Mouse (Mus musculus) intestine, embryonic 15.5 days (tissue): Measurements from ENCODE around the gene Nkg7. TPM values are rescaled to one million over a fixed set of nuclear protein-coding genes. Genes with fewer than 3 reads are reported as not detected.

Experiments used
- ATAC-seq: fragments of 200-750 bp; cut with Nextera tagmentation; 2 replicates; pipeline ENCODE4 v1.8.0; 2017; ENCODE audit warnings: moderate TSS enrichment, moderate library complexity
- H3K27ac ChIP-seq: fragments of 300-500 bp; sonication (generic); 2 replicates; pipeline ENCODE4 v1.5.1; 2015; ENCODE audit warnings: mild to moderate bottlenecking, inconsistent platforms
- H3K27me3 ChIP-seq: fragments of 300-500 bp; sonication (generic); replicated peaks from 2 replicates; pipeline ENCODE4 v1.6.1; 2015; ENCODE audit warnings: inconsistent platforms
- H3K36me3 ChIP-seq: fragments of 300-500 bp; sonication (generic); 2 replicates; pipeline ENCODE4 v1.6.1; 2015; ENCODE audit warnings: inconsistent platforms
- H3K4me1 ChIP-seq: fragments of 300-500 bp; sonication (generic); replicated peaks from 2 replicates; pipeline ENCODE4 v1.6.1; 2015; ENCODE audit warnings: inconsistent platforms
- H3K4me2 ChIP-seq: fragments of 300-500 bp; sonication (generic); replicated peaks from 2 replicates; pipeline ENCODE4 v1.6.1; 2015; ENCODE audit warnings: mild to moderate bottlenecking, inconsistent platforms
- H3K4me3 ChIP-seq: fragments of 300-500 bp; sonication (generic); replicated peaks from 2 replicates; pipeline ENCODE4 v1.5.1; 2015; ENCODE audit warnings: inconsistent platforms
- H3K9ac ChIP-seq: fragments of 300-500 bp; sonication (generic); 2 replicates; pipeline ENCODE4 v1.6.1; 2015; ENCODE audit warnings: inconsistent platforms
- H3K9me3 ChIP-seq: fragments of 300-500 bp; sonication (generic); 2 replicates; pipeline ENCODE4 v1.6.1; 2016; ENCODE audit warnings: inconsistent platforms
- WGBS: fragments of 180-500 bp; shearing (Covaris S2); methylation state at CpG from one replicate; pipeline ENCODE4 v1.1.7; 2015; 5-methylcytosine and 5-hydroxymethylcytosine counted together
- polyA plus RNA-seq: library from polyadenylated mRNA; unstranded; fragments of >200 nt; fragmentation: Nextera tagmentation; extraction: Ambion mirVana; gene quantifications from 2 replicates; pipeline ENCODE4 v1.2.1, GENCODE M21; 2015

The Nkg7 gene
- polyA plus RNA-seq, 1 experiment from 2014 or later, result 2.3 TPM

DNA sequence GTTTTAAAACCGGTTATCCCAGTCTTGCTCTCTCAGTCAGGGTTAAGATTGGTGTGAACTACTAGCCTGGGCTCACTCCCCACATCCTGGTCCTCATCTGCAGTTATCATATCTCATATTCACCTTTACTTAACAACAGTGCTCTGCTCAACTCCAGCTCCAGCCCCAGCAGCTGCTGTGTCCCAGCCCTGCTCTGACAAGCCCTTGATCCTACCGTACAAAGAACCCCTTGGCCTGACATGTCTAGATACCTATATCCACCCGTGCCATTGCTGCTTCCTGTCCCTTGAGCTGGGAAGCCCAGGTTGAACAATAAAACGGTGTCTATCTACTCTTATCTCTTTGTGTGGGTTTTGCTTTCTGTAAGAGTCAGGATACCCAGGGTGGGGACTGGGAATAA, 7.4 kb upstream of the Nkg7 start:
- Histone ChIP-seq H3K27me3 (no peaks in the 10 kb centered on the region), H3K27ac (no peak overlapping the region), H3K36me3 (no peaks in the 10 kb centered on the region), H3K4me3 (no peak overlapping the region), H3K4me2 (no peak overlapping the region), H3K4me1 (no peaks in the 10 kb centered on the region), H3K9me3 (no peaks in the 10 kb centered on the region), H3K9ac (no peak overlapping the region)
- 40% methylated on average over 4 of the region's 4 CpGs for WGBS
- ATAC-seq, result peak; percentile 75

DNA sequence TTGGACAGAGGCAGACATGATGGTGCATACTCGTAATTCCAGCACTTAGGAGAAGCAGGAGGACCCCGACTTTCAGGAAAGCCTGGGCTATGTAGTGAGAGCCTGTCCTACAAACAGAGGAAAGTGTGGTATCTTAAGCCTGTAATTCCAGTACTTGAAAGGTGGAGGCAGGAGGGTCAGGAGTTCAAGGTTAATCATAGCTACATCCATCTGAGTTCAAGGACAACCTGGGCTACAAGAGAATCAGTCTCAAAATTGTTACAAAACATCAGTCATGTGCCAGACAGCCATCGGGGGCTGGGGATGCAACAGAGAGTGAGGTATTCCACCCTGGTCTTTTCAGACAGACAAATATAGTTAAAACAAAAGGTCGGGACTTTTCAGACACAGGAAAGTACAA, 4.0 kb upstream of the Nkg7 start:
- Histone ChIP-seq H3K4me1 (no peaks in the 10 kb centered on the region), H3K27ac (no peak overlapping the region), H3K9ac (no peak overlapping the region), H3K9me3 (no peaks in the 10 kb centered on the region), H3K4me3 (no peak overlapping the region), H3K36me3 (no peaks in the 10 kb centered on the region), H3K27me3 (no peaks in the 10 kb centered on the region), H3K4me2 (no peak overlapping the region)
- 76% methylated on average over 4 of the region's 4 CpGs for WGBS
- ATAC-seq, result no peak

DNA sequence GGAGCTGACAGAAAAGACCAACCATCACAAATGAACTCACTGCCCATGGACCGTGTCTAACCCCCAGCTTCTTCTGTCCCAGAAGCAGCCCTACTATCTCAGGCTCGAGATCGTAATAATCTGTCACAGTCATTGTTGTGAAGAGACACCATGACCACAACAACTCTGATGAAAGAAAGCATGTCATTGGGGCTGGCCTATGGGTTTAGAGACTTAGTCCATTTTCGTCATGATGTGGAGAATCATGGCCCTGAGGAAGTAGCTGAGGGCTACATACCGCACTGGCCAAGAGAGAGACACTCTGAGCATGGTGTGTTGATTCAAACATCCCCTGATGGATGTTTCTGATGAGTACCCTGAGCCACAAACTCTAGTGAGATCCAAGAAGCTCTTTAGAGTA, 2.2 kb upstream of the Nkg7 start:
- H3K9me3 ChIP-seq, result no peaks in the 10 kb centered on the region
- no peak overlapping the region for H3K27ac ChIP-seq
- no peaks in the 10 kb centered on the region for H3K4me1 ChIP-seq
- H3K27me3 ChIP-seq, result no peaks in the 10 kb centered on the region
- H3K36me3 ChIP-seq, result no peaks in the 10 kb centered on the region
- no peak overlapping the region for H3K4me3 ChIP-seq
- ATAC-seq, result no peak
- WGBS, result 86% methylated on average over 5 of the region's 5 CpGs
- H3K9ac ChIP-seq, result no peak overlapping the region
- H3K4me2 ChIP-seq, result no peak overlapping the region

DNA sequence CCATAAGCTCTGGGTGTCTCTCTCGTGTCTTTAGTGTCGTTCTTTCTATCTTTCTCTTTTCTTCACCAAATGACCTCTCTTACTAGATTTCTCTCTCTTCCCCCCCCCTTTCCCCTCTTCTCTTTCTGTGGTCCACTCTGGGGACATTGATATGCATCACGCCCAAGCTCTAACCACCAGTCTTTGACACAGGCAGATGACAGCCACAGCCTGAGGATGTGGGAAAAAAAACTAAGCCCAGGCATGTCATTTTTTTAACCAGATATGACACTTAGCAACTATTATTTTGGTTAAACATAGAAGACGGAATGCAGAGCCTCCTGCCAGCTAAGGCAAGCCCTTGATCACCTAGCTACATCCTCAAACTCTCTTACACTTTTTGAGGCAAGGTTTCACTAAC, 1.7 kb downstream of the Nkg7 start:
- Histone ChIP-seq H3K27me3 (no peaks in the 10 kb centered on the region), H3K27ac (no peak overlapping the region), H3K4me2 (no peak overlapping the region), H3K4me1 (peaks cover 4% of the 10 kb centered on the region; the same call in 1 of the 2 replicates), H3K36me3 (no peaks in the 10 kb centered on the region), H3K9ac (no peak overlapping the region), H3K9me3 (no peaks in the 10 kb centered on the region), H3K4me3 (no peak overlapping the region)
- ATAC-seq, result no peak
- WGBS, result 81% methylated on average over 4 of the region's 4 CpGs

DNA sequence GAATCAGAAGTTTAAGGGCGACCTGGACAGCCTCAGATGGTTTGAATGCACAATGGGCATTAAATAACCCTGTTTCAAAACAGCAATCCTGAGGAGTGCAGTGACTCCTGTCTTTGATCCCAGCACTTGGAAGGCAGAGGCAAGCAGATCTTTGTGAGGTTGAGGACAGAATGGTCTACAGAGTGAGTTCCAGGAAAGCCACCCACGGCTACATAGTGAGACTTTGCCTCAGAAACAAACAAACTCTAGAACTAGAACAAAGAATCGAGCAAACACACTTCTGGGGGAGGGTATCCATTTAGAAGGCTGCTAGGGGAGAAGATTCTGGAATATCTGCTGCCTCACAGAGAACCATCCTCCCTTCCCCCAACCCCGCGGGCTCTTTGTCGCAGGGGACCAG, 3.6 kb downstream of the Nkg7 start, which contains the start of gene Cldnd2:
Gene Cldnd2, plus strand, starts transcription at position 301 of the 400 bp plus-strand sequence.
- no peak within 1 kb of the TSS for H3K9ac ChIP-seq

DNA sequence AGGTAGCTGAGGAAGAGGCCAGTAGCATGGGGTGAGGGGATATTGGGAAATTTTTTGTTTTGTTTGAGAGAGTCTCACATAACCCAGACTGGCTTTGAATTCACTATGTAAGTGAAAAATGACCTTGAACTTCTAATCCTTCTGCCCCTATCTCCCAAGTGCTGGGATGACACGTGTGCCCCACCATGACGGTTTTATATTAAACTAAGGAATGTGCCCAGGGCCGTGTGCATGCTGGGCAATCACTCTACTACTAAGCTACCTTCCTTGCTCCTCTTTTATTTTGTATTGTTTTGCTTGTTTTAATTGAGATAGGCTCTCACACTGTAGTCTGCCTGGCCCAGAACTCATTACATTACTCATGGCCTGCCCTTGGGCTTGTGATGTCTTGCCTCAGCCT, 4.2 kb downstream of the Nkg7 start:
- H3K9ac ChIP-seq, result no peak overlapping the region
- peaks cover 10% of the 10 kb centered on the region for H3K4me1 ChIP-seq

More for the DNA sequence above, 3.6 kb downstream of the Nkg7 start, which contains the start of gene Cldnd2:
- ATAC-seq, result no peak
- Histone ChIP-seq H3K4me3 (no peak within 1 kb of the TSS), H3K27me3 (no peaks in the 10 kb centered on the region), H3K27ac (no peak within 1 kb of the TSS), H3K36me3 (no peaks in the 10 kb centered on the region), H3K4me2 (no peak within 1 kb of the TSS), H3K9me3 (no peaks in the 10 kb centered on the region), H3K4me1 (peaks cover 10% of the 10 kb centered on the region)
- WGBS, result 80% methylated on average over 6 of the region's 6 CpGs

DNA sequence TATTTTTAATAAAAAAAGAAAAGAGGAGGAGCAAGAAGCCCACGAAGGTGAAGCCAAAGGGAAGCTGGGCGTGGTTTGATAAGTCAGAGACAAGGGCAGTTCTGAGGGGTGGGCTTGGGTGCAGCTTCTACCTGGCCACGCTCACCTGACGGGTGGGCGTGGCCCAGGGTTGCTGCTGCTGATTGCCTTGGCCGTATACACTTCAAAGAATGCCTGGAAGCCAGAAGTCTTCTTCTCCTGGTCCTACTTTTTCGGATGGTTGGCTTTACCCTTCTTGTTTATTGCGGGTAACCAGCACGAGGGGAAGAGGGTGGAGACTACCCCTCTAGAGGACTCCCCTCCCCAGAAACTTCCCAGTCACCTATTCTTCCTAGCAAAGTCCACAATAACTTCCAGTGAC, 5.8 kb downstream of the Nkg7 start:
- Histone ChIP-seq H3K4me3 (peak overlapping the region; percentile 51), H3K4me1 (peaks cover 10% of the 10 kb centered on the region), H3K36me3 (no peaks in the 10 kb centered on the region), H3K9me3 (no peaks in the 10 kb centered on the region), H3K27ac (peak overlapping the region; percentile 98), H3K27me3 (no peaks in the 10 kb centered on the region), H3K4me2 (peak overlapping the region; percentile 89), H3K9ac (peak overlapping the region; percentile 66)
- WGBS, result 11% methylated on average over 9 of the region's 9 CpGs
- peak; percentile 9; the same call in 1 of the 2 replicates for ATAC-seq

More for the DNA sequence above, 4.2 kb downstream of the Nkg7 start:
- Histone ChIP-seq H3K4me2 (no peak overlapping the region), H3K36me3 (no peaks in the 10 kb centered on the region), H3K27me3 (no peaks in the 10 kb centered on the region), H3K4me3 (no peak overlapping the region), H3K9me3 (no peaks in the 10 kb centered on the region), H3K27ac (no peak overlapping the region)
- no peak for ATAC-seq
- 70% methylated on average over 3 of the region's 3 CpGs for WGBS

DNA sequence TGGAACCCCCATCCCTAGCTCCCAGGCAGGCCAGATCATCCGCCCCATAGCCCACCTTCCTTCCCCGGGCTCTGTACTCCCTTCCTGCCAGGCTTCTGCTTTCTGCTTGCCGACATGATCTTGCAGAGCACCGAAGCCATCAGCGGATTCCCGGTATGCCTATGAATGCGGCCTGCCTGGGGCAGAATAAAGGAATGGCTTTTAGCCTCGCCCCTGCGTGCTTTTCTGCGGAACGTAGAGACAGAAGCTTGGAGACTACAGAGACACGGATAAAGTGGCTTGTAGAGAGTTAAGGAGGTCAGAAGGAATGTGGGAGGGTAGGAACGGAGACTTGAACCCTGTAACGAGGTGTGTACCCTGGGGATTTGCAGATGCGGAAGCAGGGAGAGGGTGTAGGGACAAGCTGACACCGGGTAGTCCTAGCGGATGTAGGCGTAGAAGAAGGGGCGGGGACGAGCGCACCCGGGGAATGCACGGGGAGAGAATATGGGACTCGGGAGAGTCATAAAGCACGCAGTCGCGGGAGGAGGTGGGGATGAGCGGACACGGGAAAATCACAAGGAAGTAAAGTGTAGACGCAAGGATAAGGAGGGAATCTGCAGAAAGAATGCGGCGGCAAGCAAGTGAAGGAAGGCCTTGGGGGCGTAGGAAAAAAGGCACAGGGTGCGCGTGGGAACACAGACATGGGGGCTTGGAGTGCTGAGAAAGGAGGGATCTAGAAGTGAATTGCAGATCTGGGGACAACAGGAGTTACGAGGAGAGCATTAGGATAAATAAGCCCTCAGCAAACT, 6.4 kb downstream of the Nkg7 start:
- ATAC-seq, result peak; percentile 94
- H3K36me3 ChIP-seq, result no peaks in the 10 kb centered on the region
- peak overlapping the region; percentile 66 for H3K9ac ChIP-seq
- no peaks in the 10 kb centered on the region for H3K9me3 ChIP-seq
- H3K4me2 ChIP-seq, result peak overlapping the region; percentile 89
- H3K4me3 ChIP-seq, result peak overlapping the region; percentile 51
- H3K27ac ChIP-seq, result peak overlapping the region; percentile 98
- peaks cover 10% of the 10 kb centered on the region for H3K4me1 ChIP-seq
- WGBS, result under 1% methylated on average over 36 of the region's 36 CpGs
- no peaks in the 10 kb centered on the region for H3K27me3 ChIP-seq

DNA sequence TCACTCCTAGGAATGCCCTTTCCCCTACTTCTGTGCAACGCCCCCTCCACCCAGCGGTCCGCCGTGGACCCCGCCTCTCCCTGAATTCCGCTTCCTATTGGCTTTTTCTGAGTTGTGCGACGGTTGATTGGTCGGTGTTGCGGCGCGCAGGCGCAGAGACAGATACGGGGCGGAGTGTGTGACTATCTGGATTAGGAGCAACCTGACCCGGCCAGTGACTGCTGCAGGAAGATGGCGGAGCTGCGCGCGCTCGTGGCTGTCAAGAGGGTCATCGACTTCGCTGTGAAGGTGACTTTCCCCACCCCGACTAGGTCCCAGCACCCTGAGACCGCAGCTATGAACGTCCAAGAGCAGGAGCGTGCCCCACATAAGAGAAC, 7.0 kb downstream of the Nkg7 start, which contains the start of the genes Etfb and Gm45233:
Gene Etfb, plus strand, starts transcription at position 167 of the 377 bp plus-strand sequence.
Gene Gm45233, plus strand, starts transcription at position 212 of the 377 bp plus-strand sequence.
- Histone ChIP-seq H3K9ac (peak within 1 kb of the TSS; percentile 66), H3K27ac (peak within 1 kb of the TSS; percentile 98), H3K4me3 (peak within 1 kb of the TSS; percentile 51), H3K9me3 (no peaks in the 10 kb centered on the region), H3K4me2 (peak within 1 kb of the TSS; percentile 89), H3K36me3 (no peaks in the 10 kb centered on the region; the same call in 1 of the 2 replicates), H3K27me3 (no peaks in the 10 kb centered on the region), H3K4me1 (peaks cover 10% of the 10 kb centered on the region)
- whole genome bisulfite sequencing, result 0% methylated on average over 27 of the region's 27 CpGs
- peak; percentile 97 for ATAC-seq

DNA sequence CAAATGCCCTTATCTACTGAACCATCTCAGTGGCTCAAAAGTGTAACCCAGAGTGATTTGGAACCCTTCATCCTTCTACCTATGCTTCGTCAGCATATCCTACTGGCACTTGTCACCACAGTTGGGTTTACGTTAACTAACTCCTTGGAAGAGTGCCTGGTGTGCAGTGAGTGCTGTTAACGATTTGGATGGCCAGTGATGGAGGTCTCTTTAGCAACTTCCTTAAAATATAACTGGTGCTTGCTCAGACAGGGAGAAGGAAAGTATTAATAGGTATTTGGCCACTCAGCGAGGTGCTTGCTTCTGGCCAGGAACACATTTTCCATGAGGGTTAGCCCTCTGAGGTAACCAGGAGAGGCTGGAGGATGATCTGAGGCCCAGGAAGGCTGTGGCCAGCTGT, 10.9 kb downstream of the Nkg7 start:
- no peaks in the 10 kb centered on the region for H3K9me3 ChIP-seq
- H3K36me3 ChIP-seq, result peaks cover 2% of the 10 kb centered on the region; the same call in 1 of the 2 replicates
- ATAC-seq, result no peak
- H3K9ac ChIP-seq, result no peak overlapping the region
- 79% methylated on average over 4 of the region's 4 CpGs for WGBS
- H3K4me1 ChIP-seq, result peaks cover 7% of the 10 kb centered on the region
- no peaks in the 10 kb centered on the region for H3K27me3 ChIP-seq
- no peak overlapping the region for H3K27ac ChIP-seq
- H3K4me2 ChIP-seq, result no peak overlapping the region
- no peak overlapping the region for H3K4me3 ChIP-seq

DNA sequence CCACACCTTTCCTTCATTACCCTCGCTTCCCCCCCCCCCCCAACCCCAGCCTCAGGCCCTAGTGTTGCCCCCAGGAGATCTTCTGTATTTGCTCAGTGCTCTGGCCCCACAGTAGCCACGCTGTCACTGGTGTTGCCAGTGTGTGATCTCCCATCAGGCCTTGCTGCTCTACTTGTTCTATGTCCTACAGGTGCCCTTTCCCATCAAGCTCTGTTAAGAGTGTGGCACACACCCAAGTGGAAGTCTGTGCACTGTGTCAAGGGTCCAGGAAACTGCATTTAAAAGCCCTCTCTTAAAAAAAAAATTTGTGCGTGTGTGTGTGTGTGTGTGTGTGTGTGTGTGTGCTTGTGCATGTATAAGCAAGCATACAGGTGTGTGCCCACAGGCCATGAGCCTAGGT, 11.4 kb downstream of the Nkg7 start:
- no peaks in the 10 kb centered on the region for H3K9me3 ChIP-seq
- 82% methylated on average over 3 of the region's 3 CpGs for WGBS
- no peak overlapping the region for H3K4me3 ChIP-seq
- H3K27ac ChIP-seq, result no peak overlapping the region
- no peak for ATAC-seq
- peaks cover 5% of the 10 kb centered on the region for H3K36me3 ChIP-seq
- no peak overlapping the region for H3K9ac ChIP-seq
- peaks cover 5% of the 10 kb centered on the region for H3K4me1 ChIP-seq
- no peak overlapping the region for H3K4me2 ChIP-seq
- H3K27me3 ChIP-seq, result no peaks in the 10 kb centered on the region

DNA sequence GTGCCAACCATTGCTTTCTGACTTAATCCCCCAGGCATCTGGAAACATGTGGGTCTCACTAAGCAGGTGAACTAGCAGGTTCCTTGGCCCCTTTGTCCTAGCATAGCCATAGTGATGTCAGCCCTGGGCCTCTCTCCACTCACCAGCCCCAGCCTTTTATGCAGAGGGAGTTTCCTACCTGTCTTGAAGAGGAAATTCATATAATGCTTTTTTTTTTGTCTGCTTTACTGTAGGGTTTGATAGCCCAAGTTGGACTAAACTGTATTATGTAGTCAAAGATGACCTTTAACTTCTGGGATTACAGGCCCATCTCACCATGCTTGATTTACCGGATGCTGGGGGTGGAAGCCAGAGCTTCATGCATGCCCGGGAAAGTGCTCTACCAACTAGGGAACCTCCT, 12.9 kb downstream of the Nkg7 start:
- no peak for ATAC-seq
- Histone ChIP-seq H3K4me2 (no peak overlapping the region), H3K4me1 (no peaks in the 10 kb centered on the region), H3K36me3 (peaks cover 16% of the 10 kb centered on the region), H3K9me3 (no peaks in the 10 kb centered on the region), H3K9ac (no peak overlapping the region), H3K27me3 (no peaks in the 10 kb centered on the region), H3K4me3 (no peak overlapping the region), H3K27ac (no peak overlapping the region)
- 96% methylated on average over 2 of the region's 2 CpGs for WGBS

DNA sequence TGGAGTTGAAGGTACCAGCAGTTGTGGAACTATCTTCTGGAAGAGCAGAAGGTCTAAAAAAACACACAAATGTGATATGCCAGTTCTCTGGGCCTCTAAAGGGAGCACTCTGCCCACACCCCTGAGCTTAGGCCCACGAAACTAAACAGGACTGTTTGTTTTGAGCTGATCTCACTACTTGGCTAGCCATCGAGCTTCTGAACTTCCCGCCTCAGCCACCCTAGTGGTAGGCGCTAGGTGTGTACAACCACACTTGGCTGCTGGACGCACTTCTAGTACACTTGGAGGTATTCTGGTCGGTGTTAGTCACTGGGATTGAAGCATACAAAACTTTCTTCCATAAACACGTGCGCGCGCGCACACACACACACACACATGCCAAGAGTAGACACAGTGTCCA, 14.9 kb downstream of the Nkg7 start:
- Histone ChIP-seq H3K4me3 (no peak overlapping the region), H3K27ac (no peak overlapping the region), H3K27me3 (no peaks in the 10 kb centered on the region), H3K36me3 (peaks cover 21% of the 10 kb centered on the region), H3K9me3 (no peaks in the 10 kb centered on the region), H3K4me2 (no peak overlapping the region), H3K4me1 (no peaks in the 10 kb centered on the region), H3K9ac (no peak overlapping the region)
- 92% methylated on average over 11 of the region's 11 CpGs for WGBS
- ATAC-seq, result no peak
